Mouse (Mus musculus) cortical plate, adult 2 months (tissue): ENCODE measurements around the gene Pou1f1.

Source experiments
- CTCF ChIP-seq: fragments of 200-500 bp; IDR thresholded peaks from 2 replicates; pipeline ENCODE4 v1.5.1; 2011; ENCODE audit warnings: mild to moderate bottlenecking, control low read depth, low read length; ENCODE audit not compliant: insufficient read depth; ENCODE audit errors: extremely low read depth
- POLR2A ChIP-seq: fragments of 200-500 bp; IDR thresholded peaks from 2 replicates; pipeline ENCODE4 v1.6.1; 2011; ENCODE audit warnings: mild to moderate bottlenecking, low read length, control low read depth; ENCODE audit not compliant: insufficient read depth; ENCODE audit errors: extremely low read depth

GRCm38 (mm10) chr16:65559591-65559990 lies 39.3 kb downstream of the Pou1f1 start:
- TF ChIP-seq POLR2A, result no peak
- TF ChIP-seq CTCF, result no peak
